Mouse (Mus musculus): ENCODE results near the gene Spout1. TPM values are rescaled to one million over a fixed set of nuclear protein-coding genes. Genes with fewer than 3 reads are reported as not detected.
"Not testable (repeated sequence)": the region's sequence is repeated elsewhere in the genome, so short reads cannot be mapped to it uniquely, and the experiment has no call there.

Spout1 gene
- polyA plus RNA-seq, 1 experiment, result 12.9 TPM

DNA sequence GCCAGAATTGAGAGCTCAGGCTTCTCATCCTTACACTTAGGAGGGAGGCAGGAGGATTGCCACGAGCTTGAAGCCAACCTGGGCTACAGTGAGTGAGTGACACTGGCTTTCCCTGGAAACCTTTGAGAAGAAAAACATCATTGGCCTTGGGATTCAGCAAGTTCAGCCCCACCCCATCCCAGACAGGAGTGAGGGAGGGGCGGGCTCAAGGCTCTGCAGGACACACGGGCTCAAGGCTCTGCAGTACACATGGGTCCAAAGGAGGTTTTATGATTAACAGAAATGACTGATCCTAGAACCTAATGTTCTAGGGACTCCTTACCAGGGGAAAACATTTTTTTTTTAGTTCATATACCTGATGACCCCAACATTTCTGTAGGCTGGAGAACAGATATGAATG is 5.5 kb upstream of the Spout1 start:
- Histone ChIP-seq H3K4me1 (ENCODE audit: control insufficient read depth, insufficient read depth, low read length) (peaks cover 3% of the 10 kb centered on the region), H3K4me3 (ENCODE audit: insufficient read depth, low read length) (no peak overlapping the region), H3K27ac (ENCODE audit: insufficient read depth, low read depth, low read length) (no peak overlapping the region)
- TF ChIP-seq POLR2A (IDR thresholded peaks at IDR 0.05; ENCODE audit: borderline replicate concordance, low read depth, low read length) (no peak), CTCF (IDR thresholded peaks at IDR 0.05; ENCODE audit: low read depth, low read length) (no peak)

DNA sequence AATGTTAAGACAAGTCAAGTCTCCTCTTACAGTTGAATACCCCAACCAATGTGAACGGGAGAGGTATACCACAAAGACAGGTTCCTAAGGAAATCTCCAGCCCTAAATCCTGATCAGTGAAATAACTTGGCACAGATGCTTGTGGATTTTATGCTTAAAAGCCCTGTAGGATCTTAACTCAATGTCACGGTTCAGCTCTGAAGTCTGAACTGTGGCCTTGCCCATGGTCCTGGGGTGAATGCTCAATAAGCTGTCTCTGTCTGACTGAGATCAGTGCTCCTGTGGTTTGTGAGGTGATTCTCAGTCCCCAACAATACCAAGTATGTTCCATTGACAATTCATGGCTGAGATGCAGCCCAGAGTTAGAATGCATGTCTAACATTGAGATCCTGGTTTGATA is 4.2 kb upstream of the Spout1 start:
- Histone ChIP-seq H3K4me1 (ENCODE audit: control insufficient read depth, insufficient read depth, low read length) (peaks cover 3% of the 10 kb centered on the region), H3K27ac (ENCODE audit: insufficient read depth, low read depth, low read length) (no peak overlapping the region), H3K4me3 (ENCODE audit: insufficient read depth, low read length) (no peak overlapping the region)
- TF ChIP-seq POLR2A (IDR thresholded peaks at IDR 0.05; ENCODE audit: borderline replicate concordance, low read depth, low read length), result no peak
- TF ChIP-seq CTCF (IDR thresholded peaks at IDR 0.05; ENCODE audit: low read depth, low read length), result no peak

DNA sequence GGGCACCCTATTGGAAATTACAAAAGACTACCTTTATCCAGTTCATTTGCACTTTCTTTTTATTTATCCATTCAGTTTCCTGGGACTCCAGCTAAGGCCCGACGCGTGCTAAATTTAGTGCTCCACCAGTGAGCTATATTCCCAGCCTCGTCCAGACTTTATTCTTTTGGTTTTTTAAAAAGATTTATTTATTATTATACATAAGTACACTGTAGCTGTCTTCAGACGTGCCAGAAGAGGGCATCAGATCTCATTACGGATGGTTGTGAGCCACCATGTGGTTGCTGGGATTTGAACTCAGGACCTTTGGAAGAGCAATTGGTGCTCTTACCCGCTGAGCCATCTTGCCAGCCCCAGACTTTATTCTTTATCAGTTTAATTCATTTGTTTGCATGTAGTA is 452 bp upstream of the Spout1 start:
- H3K4me3 ChIP-seq (ENCODE audit: insufficient read depth, low read length), result peak overlapping the region; percentile 30; the same call in 1 of the 2 replicates
- H3K4me1 ChIP-seq (ENCODE audit: control insufficient read depth, insufficient read depth, low read length); H3K27ac ChIP-seq (ENCODE audit: insufficient read depth, low read depth, low read length): not testable (repeated sequence)

DNA sequence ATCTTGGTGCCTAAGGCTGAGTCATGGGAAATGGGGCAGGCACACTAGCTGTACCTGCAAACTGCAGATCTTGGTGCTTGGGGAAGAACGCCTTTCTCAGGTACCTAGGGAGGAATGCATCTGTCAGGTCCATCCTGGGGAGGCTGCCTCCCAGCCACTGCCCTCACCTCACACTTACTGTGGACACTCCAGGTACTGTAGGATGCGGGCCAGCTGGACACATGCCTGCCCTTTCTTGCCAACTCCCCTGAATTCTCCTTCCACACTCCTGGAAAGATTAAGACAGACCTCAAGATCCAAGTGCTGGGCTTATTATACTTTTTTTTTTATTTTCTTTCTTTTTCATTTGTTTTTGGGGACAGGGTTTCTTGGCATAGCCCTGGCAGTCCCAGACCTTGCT is 1.7 kb downstream of the Spout1 start:
- Histone ChIP-seq H3K27ac (ENCODE audit: insufficient read depth, low read depth, low read length) (no peak overlapping the region), H3K4me1 (ENCODE audit: control insufficient read depth, insufficient read depth, low read length) (peaks cover 9% of the 10 kb centered on the region), H3K4me3 (ENCODE audit: insufficient read depth, low read length) (no peak overlapping the region)
- TF ChIP-seq POLR2A (IDR thresholded peaks at IDR 0.05; ENCODE audit: borderline replicate concordance, low read depth, low read length) (no peak), CTCF (IDR thresholded peaks at IDR 0.05; ENCODE audit: low read depth, low read length) (no peak)

DNA sequence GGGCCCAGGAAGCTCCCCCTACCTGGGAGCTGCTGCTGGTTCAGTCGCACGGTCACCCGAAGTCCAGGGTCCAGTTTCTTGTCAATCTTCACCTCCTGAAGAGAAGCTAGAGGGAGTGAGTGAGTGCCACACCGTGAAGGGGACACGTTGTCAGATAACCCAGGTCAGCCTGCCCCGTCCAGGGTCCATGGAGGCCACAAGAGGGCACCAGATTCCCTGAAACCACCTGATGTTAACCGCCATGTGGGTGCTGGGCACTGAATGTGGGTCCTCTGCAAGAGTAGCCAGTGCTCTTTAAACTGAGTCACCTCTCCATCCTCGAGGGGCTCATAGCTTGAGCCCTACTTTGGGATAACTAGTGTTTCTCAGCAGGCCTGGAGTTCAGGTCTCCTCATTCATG is 2.4 kb downstream of the Spout1 start:
- TF ChIP-seq CTCF (IDR thresholded peaks at IDR 0.05; ENCODE audit: low read depth, low read length) (no peak), POLR2A (IDR thresholded peaks at IDR 0.05; ENCODE audit: borderline replicate concordance, low read depth, low read length) (no peak)
- H3K4me1 ChIP-seq (ENCODE audit: control insufficient read depth, insufficient read depth, low read length), result peaks cover 9% of the 10 kb centered on the region
- no peak overlapping the region for H3K4me3 ChIP-seq (ENCODE audit: insufficient read depth, low read length)
- no peak overlapping the region for H3K27ac ChIP-seq (ENCODE audit: insufficient read depth, low read depth, low read length)

DNA sequence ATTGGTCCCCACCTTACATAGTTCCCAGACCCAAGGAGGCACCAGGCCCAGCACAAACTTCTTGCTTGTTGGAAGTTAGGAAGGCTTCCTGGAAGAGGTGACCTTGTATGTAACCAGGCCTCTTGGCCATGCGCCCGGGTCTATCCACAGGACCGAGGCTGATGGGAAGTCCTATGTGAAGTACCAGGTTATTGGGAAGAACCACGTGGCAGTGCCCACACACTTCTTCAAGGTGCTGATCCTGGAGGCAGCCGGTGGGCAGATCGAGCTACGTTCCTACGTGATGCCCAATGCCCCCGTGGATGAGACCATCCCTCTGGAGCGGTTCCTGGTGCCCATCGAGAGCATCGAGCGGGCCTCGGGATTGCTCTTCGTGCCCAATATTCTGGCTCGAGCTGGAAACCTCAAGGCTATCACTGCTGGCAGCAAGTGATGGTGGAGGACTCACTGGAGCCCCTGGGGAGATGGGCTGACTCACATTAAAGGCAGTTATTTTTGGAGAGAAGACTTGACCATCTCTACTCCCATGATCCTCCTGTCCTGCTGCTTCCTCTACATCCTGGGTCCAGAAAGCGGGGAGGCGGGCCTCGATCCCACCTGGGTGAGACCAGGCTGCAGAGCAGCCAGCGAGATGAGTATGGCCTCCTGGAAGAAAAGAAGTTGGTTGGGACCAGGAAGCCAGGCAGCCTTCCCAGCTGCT is 4.6 kb downstream of the Spout1 start:
- no peak for TF ChIP-seq POLR2A (IDR thresholded peaks at IDR 0.05; ENCODE audit: borderline replicate concordance, low read depth, low read length)
- TF ChIP-seq CTCF (IDR thresholded peaks at IDR 0.05; ENCODE audit: low read depth, low read length), result no peak
- H3K4me1 ChIP-seq (ENCODE audit: control insufficient read depth, insufficient read depth, low read length), result peaks cover 9% of the 10 kb centered on the region

DNA sequence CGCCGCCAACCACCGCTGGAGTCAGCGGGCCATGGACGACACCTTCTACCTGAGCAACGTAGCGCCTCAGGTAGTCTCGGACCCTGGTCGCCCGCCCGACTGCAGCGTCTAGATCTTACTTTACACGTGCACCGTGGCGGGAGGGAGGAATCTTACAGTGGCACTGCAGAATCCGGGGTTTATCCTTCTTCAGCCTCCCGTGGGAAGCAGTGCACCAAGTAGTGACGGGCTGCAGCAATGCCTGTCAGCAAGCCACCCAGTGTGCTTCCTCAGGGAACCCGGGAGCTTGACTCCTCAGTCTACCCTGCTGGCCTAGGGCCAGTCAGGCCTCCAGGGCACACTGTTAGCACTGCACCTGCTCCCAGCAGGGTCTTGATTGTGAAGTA is 6.3 kb downstream of the Spout1 start:
- H3K4me3 ChIP-seq (ENCODE audit: insufficient read depth, low read length), result peak overlapping the region; percentile 74
- TF ChIP-seq POLR2A (IDR thresholded peaks at IDR 0.05; ENCODE audit: borderline replicate concordance, low read depth, low read length) (no peak), CTCF (IDR thresholded peaks at IDR 0.05; ENCODE audit: low read depth, low read length) (no peak)
- peak overlapping the region; percentile 62 for H3K27ac ChIP-seq (ENCODE audit: insufficient read depth, low read depth, low read length)
- H3K4me1 ChIP-seq (ENCODE audit: control insufficient read depth, insufficient read depth, low read length), result peaks cover 5% of the 10 kb centered on the region

More for the DNA sequence above, 4.6 kb downstream of the Spout1 start:
- Histone ChIP-seq H3K27ac (ENCODE audit: insufficient read depth, low read depth, low read length) (no peak overlapping the region), H3K4me3 (ENCODE audit: insufficient read depth, low read length) (no peak overlapping the region)

DNA sequence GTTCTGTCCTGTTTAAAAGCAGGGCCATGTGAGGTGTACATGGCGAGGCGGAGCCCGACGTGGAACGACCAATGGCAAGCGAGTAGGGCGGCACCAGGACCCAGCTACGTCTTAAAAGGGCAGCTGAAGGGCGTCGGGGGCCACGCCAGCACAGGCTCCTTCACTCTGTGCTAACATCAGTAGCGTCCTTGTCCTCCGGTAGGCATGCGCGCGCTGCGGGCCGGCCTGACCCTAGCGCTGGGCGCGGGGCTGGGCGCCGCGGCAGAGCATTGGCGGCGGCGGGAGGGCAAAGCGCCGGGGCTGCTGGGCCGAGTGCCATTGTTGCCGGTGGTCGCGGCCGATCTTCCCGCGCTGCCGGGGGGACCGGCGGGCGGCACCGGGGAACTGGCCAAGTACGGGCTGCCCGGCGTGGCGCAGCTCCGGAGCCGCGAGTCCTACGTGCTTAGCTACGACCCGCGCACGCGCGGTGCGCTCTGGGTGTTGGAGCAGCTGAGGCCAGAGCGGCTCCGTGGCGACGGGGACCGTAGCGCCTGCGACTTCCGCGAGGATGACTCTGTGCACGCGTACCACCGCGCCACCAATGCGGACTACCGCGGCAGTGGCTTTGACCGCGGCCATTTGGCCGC is 6.8 kb downstream of the Spout1 start, which contains the start of gene Endog:
Gene Endog (plus strand): TSS at position 123 of the 626 bp plus-strand sequence.
- peak within 1 kb of the TSS; percentile 74 for H3K4me3 ChIP-seq (ENCODE audit: insufficient read depth, low read length)
- 0 out of 2 replicates have a peak, but pooled peaks cover 3% of the 10 kb centered on the region for H3K4me1 ChIP-seq (ENCODE audit: control insufficient read depth, insufficient read depth, low read length)
- H3K27ac ChIP-seq (ENCODE audit: insufficient read depth, low read depth, low read length), result peak within 1 kb of the TSS; percentile 62
- TF ChIP-seq CTCF (IDR thresholded peaks at IDR 0.05; ENCODE audit: low read depth, low read length), result no peak
- no peak for TF ChIP-seq POLR2A (IDR thresholded peaks at IDR 0.05; ENCODE audit: borderline replicate concordance, low read depth, low read length)

DNA sequence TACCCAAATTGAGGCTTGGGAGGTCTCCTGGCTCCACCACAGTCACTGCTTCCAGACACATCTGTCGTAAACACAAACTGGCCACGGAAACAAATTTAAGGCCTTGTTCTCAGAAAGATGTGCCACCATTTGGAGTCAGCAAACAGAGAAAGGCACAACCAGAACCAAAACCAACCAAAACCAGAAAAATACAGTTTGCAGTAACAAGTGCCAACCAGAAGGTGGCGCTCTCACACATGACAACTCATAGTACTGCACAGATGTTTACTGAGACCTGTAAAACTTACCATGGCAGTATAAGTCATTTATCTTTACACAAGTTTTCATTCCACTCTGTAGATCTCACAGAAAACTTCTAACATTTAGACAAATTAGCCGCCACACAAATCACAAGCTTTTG is 11.6 kb downstream of the Spout1 start:
- H3K4me3 ChIP-seq (ENCODE audit: insufficient read depth, low read length), result no peak overlapping the region
- H3K4me1 ChIP-seq (ENCODE audit: control insufficient read depth, insufficient read depth, low read length), result no peaks in the 10 kb centered on the region
- no peak for TF ChIP-seq CTCF (IDR thresholded peaks at IDR 0.05; ENCODE audit: low read depth, low read length)
- TF ChIP-seq POLR2A (IDR thresholded peaks at IDR 0.05; ENCODE audit: borderline replicate concordance, low read depth, low read length), result no peak
- H3K27ac ChIP-seq (ENCODE audit: insufficient read depth, low read depth, low read length), result no peak overlapping the region

DNA sequence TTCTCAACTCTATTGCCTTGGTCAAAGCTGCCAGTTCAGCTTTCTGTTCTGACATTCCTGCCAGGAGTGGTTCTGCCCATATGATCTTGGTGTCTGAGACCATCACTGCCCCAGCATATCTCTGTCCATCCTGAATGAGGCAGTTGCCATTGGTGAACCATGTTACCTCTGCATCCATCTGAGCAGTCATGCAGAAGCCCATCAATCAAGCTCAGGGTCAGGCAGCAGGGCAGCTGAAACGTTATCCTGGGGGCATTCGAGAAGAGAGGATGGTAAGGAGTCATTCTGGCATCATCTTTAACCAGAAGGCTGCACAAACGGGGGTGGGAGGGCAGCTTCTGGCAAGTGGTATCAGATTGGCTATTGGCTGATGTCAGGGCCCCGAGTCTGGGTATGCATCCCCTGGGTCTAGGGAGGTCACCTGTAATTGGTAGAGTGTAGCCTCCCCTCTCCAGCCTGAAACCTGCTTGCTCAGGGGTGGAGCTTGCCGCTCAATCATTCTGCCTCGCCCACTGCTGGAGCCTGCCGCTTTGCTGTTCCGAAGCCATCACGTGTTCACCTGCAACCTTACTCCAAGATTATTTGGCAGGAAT is 13.8 kb downstream of the Spout1 start:
- Histone ChIP-seq H3K27ac (ENCODE audit: insufficient read depth, low read depth, low read length) (no peak overlapping the region), H3K4me3 (ENCODE audit: insufficient read depth, low read length) (no peak overlapping the region), H3K4me1 (ENCODE audit: control insufficient read depth, insufficient read depth, low read length) (no peaks in the 10 kb centered on the region)
- no peak for TF ChIP-seq CTCF (IDR thresholded peaks at IDR 0.05; ENCODE audit: low read depth, low read length)
